Mouse (Mus musculus) CH12.LX (cell line): ENCODE data around the gene Senp5. TPM values are rescaled to one million over a fixed set of nuclear protein-coding genes. Genes with fewer than 3 reads are reported as not detected.

Experiments used
- DNase-seq: peaks from one replicate; pipeline ENCODE4 v3.0.0-alpha.2; 2013; ENCODE audit errors: extremely low read depth
- H3K27ac ChIP-seq: 2 replicates; pipeline ENCODE4 v1.5.1; 2012; ENCODE audit warnings: low read depth, mild to moderate bottlenecking, control low read depth, moderate library complexity; ENCODE audit not compliant: insufficient read depth
- H3K27me3 ChIP-seq: replicated peaks from 2 replicates; pipeline ENCODE3; 2012; ENCODE audit warnings: inconsistent platforms
- H3K36me3 ChIP-seq, 2 experiments: replicated peaks in 1 of 2; 2 replicates each; pipeline versions ENCODE3 to v1.6.1; 2012; ENCODE audit warnings: inconsistent platforms in 1 of 2, low read length in 1 of 2, mild to moderate bottlenecking in 1 of 2, mixed read lengths in 1 of 2, moderate library complexity in 1 of 2; ENCODE audit not compliant: control insufficient read depth in 1 of 2, insufficient read depth in 1 of 2
- H3K4me1 ChIP-seq, 2 experiments: 2 replicates each; pipeline ENCODE4 v1.6.1; 2012; ENCODE audit warnings: inconsistent platforms in 1 of 2, moderate library complexity in 1 of 2; ENCODE audit not compliant: insufficient read depth in 2 of 2, control insufficient read depth in 1 of 2
- H3K4me2 ChIP-seq: 2 replicates; pipeline ENCODE4 v1.6.1; 2012; ENCODE audit warnings: low read depth, mild to moderate bottlenecking, control low read depth; ENCODE audit not compliant: poor library complexity, insufficient read depth, severe bottlenecking
- H3K4me3 ChIP-seq, 3 experiments: fragments of 150-350 bp in 1 of 3; sonication (generic) in 1 of 3; replicated peaks in 1 of 3; 2 replicates each; pipeline versions ENCODE3 to v1.5.1; 2011 to 2012; ENCODE audit warnings: low read depth in 2 of 3, low read length in 2 of 3, mild to moderate bottlenecking in 2 of 3, moderate library complexity in 2 of 3, control low read depth in 1 of 3, improper control_type of control experiment in 1 of 3, inconsistent platforms in 1 of 3, mixed read lengths in 1 of 3; ENCODE audit not compliant: poor library complexity in 1 of 3
- H3K79me2 ChIP-seq: replicated peaks from 2 replicates; pipeline ENCODE4 v1.6.1; 2012; ENCODE audit warnings: mild to moderate bottlenecking, moderate library complexity; ENCODE audit not compliant: control insufficient read depth, poor library complexity, insufficient read depth, severe bottlenecking; ENCODE audit errors: extremely low read depth
- H3K9ac ChIP-seq: 2 replicates; pipeline ENCODE4 v1.6.1; 2012; ENCODE audit warnings: low read depth, mild to moderate bottlenecking, control low read depth, moderate library complexity; ENCODE audit not compliant: insufficient read depth
- H3K9me3 ChIP-seq: replicated peaks from 2 replicates; pipeline ENCODE3; 2012; ENCODE audit warnings: low read length, inconsistent platforms, mixed read lengths
- BHLHE40 ChIP-seq: IDR thresholded peaks from 2 replicates; pipeline ENCODE4 v1.6.1; 2011; ENCODE audit warnings: mild to moderate bottlenecking, low read depth, low read length, improper control_type of control experiment
- CTCF ChIP-seq, 2 experiments: IDR thresholded peaks in 1 of 2; conservative IDR thresholded peaks in 1 of 2; 2 replicates each; pipeline ENCODE4 v1.5.1; 2011 to 2012; ENCODE audit warnings: low read depth in 2 of 2, low read length in 2 of 2, improper control_type of control experiment in 1 of 2, inconsistent platforms in 1 of 2, mild to moderate bottlenecking in 1 of 2, moderate library complexity in 1 of 2
- E2F4 ChIP-seq: IDR thresholded peaks from 2 replicates; pipeline ENCODE4 v1.6.1; 2011; ENCODE audit warnings: low read depth, low read length, improper control_type of control experiment; ENCODE audit not compliant: insufficient replicate concordance
- EP300 ChIP-seq: IDR thresholded peaks from 2 replicates; pipeline ENCODE4 v1.6.1; 2011; ENCODE audit warnings: low read length, improper control_type of control experiment
- JUN ChIP-seq: IDR thresholded peaks from 2 replicates; pipeline ENCODE4 v1.6.1; 2011; ENCODE audit warnings: low read depth, mild to moderate bottlenecking, low read length, improper control_type of control experiment, moderate library complexity; ENCODE audit not compliant: insufficient read depth
- RAD21 ChIP-seq: IDR thresholded peaks from 2 replicates; pipeline ENCODE4 v1.6.1; 2011; ENCODE audit warnings: low read depth, mild to moderate bottlenecking, low read length, improper control_type of control experiment, moderate library complexity
- SMC3 ChIP-seq: IDR thresholded peaks from 2 replicates; pipeline ENCODE4 v1.6.1; 2011; ENCODE audit warnings: low read depth, low read length, improper control_type of control experiment
- USF1 ChIP-seq: IDR thresholded peaks from 2 replicates; pipeline ENCODE4 v1.6.1; 2014; ENCODE audit warnings: low read depth, mild to moderate bottlenecking, inconsistent platforms, low read length, improper control_type of control experiment
- ZKSCAN1 ChIP-seq: IDR thresholded peaks from 2 replicates; pipeline ENCODE4 v1.6.1; 2012; ENCODE audit warnings: low read depth, inconsistent platforms, low read length, improper control_type of control experiment, borderline replicate concordance
- ZNF384 ChIP-seq: IDR thresholded peaks from 2 replicates; pipeline ENCODE4 v1.6.1; 2012; ENCODE audit warnings: low read depth, low read length, improper control_type of control experiment, inconsistent platforms
- dilution Hi-C: fragments of 300-500 bp; cut with MboI; formaldehyde crosslinking; loops from 2 replicates; pipeline ENCODE4 v1.14.3; 2020; ENCODE audit warnings: low sequenced_read_pairs; ENCODE audit not compliant: extremely low pct_unique_long_range_greater_than_20kb, extremely low pct_ligation_motif_present
- in situ Hi-C: fragments of 300-500 bp; cut with MboI; formaldehyde crosslinking; loops from 3 replicates; pipeline ENCODE4 v1.14.3; 2019; ENCODE audit warnings: low sequenced_read_pairs, low pct_ligation_motif_present, low pct_unique_long_range_greater_than_20kb, mixed read lengths
- polyA plus RNA-seq: library from polyadenylated mRNA; unstranded; fragments of >175 nt; gene quantifications from 2 replicates; pipeline ENCODE4 v1.2.1, GENCODE M21; 2012; ENCODE audit warnings: low read depth; ENCODE audit not compliant: insufficient read length
- total RNA-seq, 2 experiments: library from RNA; depleted of rRNA; stranded (reverse); fragments of 300-350 nt in 1 of 2; fragments of >200 nt in 1 of 2; gene quantifications; 2 replicates each; pipeline ENCODE4 v1.2.3; 2012 to 2014

Gene Senp5
- total and polyA plus RNA-seq, 3 experiments = 19.3 to 31.2 (median 28.8) TPM

DNA sequence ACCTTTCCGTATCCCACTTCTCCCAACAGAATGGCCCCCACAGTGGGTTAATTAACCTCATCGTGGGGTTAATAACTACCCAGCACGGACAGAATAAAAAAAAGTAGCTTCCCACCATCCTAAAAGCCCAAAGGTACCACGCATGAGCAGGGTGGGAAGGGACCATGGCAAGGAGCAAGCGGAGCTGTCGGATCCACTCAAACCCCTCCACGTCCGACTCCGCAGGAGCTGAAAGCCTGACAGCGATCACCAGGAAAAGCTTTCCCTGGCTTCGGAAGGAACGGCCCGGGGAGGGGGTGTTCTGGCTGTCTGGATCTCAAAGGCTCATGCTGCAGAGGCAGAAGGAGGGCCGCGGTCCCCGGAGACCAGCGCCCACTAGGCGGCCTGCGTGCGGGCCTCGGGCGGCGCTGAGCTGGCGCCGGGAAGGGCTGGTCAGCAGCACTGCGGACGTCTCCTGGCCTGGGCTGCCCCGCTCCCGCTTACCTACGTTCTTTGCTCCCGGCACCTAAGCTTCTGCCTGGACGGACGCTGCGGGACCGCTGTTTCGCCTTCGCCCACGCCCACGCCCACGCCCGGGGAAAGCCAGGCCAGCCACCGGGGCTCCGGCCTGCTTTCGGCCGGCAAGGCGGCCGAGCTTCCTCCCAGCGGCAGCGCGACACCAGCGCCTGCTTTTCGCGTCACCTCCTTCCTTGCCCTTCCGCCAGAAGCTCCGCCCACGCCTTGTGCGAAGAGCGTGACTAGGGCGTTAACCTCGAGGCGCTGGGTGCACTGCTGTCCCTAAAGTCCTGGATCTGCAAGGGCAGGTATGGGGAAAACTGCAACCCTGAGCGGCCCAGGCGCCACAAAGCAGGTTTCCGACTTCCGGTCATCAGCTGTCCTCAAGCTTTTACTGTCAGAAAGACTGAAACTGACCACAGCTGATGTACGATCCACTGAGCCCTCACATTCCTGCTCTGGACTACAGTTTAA is at the start of gene Senp5 (continued):
- peak; percentile 96 for TF ChIP-seq BHLHE40
- TF ChIP-seq, all 38 proteins: peak for 23

DNA sequence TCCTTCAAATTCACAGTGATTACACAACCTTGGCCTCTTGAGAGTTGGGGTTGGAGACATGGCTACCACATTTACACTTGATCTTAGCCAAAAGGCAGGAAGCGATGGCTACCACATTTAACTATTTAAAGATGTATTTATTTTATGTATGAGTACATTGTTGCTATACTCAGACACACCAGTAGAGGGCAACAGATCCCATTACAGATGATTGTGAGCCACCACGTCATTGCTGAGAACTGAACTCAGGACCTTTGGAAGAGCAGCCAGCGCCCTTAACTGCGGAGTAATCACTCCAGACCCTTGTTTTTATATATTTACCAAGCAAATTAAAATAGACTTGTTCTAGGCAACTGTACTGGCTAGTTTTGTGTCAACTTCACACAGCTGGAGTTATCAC is 39.3 kb upstream of the Senp5 start:
- Histone ChIP-seq H3K4me1 (no peaks in the 10 kb centered on the region), H3K4me3 (no peak overlapping the region), H3K9ac (no peak overlapping the region), H3K36me3 (peaks cover 53 to 85% of the 10 kb centered on the region in 2 experiments), H3K27ac (no peak overlapping the region), H3K9me3 (no peaks in the 10 kb centered on the region), H3K27me3 (no peaks in the 10 kb centered on the region), H3K4me2 (no peak overlapping the region), H3K79me2 (no peaks in the 10 kb centered on the region)
- dilution Hi-C loops = no loop called here
- TF ChIP-seq USF1 (no peak), RAD21 (peak; percentile 34), JUN (no peak), ZNF384 (no peak), SMC3 (peak; percentile 7; the same call in 1 of the 2 replicates), EP300 (no peak), CTCF (conservative IDR thresholded peaks at IDR 0.05 in 1 of 2, IDR thresholded peaks at IDR 0.05 in 1 of 2; ENCODE audit: low read depth in 2 of 2, low read length in 2 of 2) (peak; percentile 60 to 67)
- in situ Hi-C loops = no loop called here
- no peak for DNase-seq

DNA sequence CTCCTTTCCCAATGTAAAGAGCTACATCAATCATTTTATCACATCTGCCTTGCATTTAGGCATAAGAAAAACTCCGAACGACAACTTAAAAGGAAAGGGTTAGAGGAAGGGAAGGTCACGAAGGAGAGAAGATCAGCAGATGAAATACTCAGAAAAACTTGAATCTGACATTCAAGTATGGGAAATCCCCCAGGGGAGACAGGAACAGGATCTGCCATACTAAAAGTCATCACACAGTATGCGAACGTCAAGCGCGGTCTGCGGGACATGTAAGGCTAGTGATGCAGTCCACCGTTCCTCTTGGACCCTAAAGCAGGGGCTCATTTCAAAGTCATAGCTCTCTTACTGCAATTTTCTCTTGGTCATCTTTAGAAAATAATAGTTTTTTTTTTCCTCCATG is 16.6 kb upstream of the Senp5 start:
- no peak for TF ChIP-seq E2F4
- TF ChIP-seq CTCF (conservative IDR thresholded peaks at IDR 0.05 in 1 of 2, IDR thresholded peaks at IDR 0.05 in 1 of 2; ENCODE audit: low read depth in 2 of 2, low read length in 2 of 2) = no peak
- TF ChIP-seq ZKSCAN1 = no peak
- TF ChIP-seq, all 38 proteins: peak for 0
- H3K27ac ChIP-seq = no peak overlapping the region
- peaks cover 0 to 10% of the 10 kb centered on the region in 2 experiments; a peak in 2 of 4 replicates for H3K4me1 ChIP-seq
- dilution Hi-C loops = no loop called here
- no peaks in the 10 kb centered on the region for H3K79me2 ChIP-seq
- no peak overlapping the region for H3K4me3 ChIP-seq
- H3K4me2 ChIP-seq = no peak overlapping the region
- H3K27me3 ChIP-seq = no peaks in the 10 kb centered on the region
- no peak overlapping the region for H3K9ac ChIP-seq
- H3K36me3 ChIP-seq = peaks cover 56 to 86% of the 10 kb centered on the region in 2 experiments
- no peaks in the 10 kb centered on the region for H3K9me3 ChIP-seq
- no peak for DNase-seq
- in situ Hi-C loops = no loop called here
